Mouse (Mus musculus): ENCODE results near the gene Pah. TPM values are rescaled to one million over a fixed set of nuclear protein-coding genes. Genes with fewer than 3 reads are reported as not detected.

The Pah gene
- polyA plus RNA-seq, 1 experiment, result not detected

GRCm38 (mm10) chr10:87563818-87564217, 42.2 kb downstream of the Pah start:
- TF ChIP-seq GATA1 (IDR thresholded peaks at IDR 0.05; ENCODE audit: low read length), result no peak

- TF ChIP-seq GATA1 (IDR thresholded peaks at IDR 0.05; ENCODE audit: low read length), result no peak
Measured at GRCm38 (mm10) chr10:87565712-87566111, 44.1 kb downstream of the Pah start.

GRCm38 (mm10) chr10:87572500-87572899, 50.9 kb downstream of the Pah start:
- no peak for TF ChIP-seq GATA1 (IDR thresholded peaks at IDR 0.05; ENCODE audit: low read length)

GRCm38 (mm10) chr10:87586696-87587095, 65.1 kb downstream of the Pah start:
- TF ChIP-seq GATA1 (IDR thresholded peaks at IDR 0.05; ENCODE audit: low read length), result no peak

GRCm38 (mm10) chr10:87593916-87594315, 72.3 kb downstream of the Pah start:
- TF ChIP-seq GATA1 (IDR thresholded peaks at IDR 0.05; ENCODE audit: low read length), result no peak

- TF ChIP-seq GATA1 (IDR thresholded peaks at IDR 0.05; ENCODE audit: low read length), result no peak
Measured at GRCm38 (mm10) chr10:87596361-87597074, 74.9 kb downstream of the Pah start.

- no peak for TF ChIP-seq GATA1 (IDR thresholded peaks at IDR 0.05; ENCODE audit: low read length)
Measured at GRCm38 (mm10) chr10:87597075-87597677, 75.6 kb downstream of the Pah start.

- TF ChIP-seq GATA1 (IDR thresholded peaks at IDR 0.05; ENCODE audit: low read length), result no peak
Measured at GRCm38 (mm10) chr10:87602151-87602550, 80.6 kb downstream of the Pah start.

- no peak for TF ChIP-seq GATA1 (IDR thresholded peaks at IDR 0.05; ENCODE audit: low read length)
Measured at GRCm38 (mm10) chr10:87625196-87625595, 103.6 kb downstream of the Pah start.

Other genes with a start within 250 kb of the Pah start
- gene Ascl1, start 28.1 kb upstream of the Pah start, polyA plus RNA-seq (2012), result not detected in 2 replicates

All from G1E-ER4 (cell line).